Mouse (Mus musculus) left cerebral cortex, adult 18-20 months (tissue): ENCODE measurements around the gene Snap47. TPM values are rescaled to one million over a fixed set of nuclear protein-coding genes. Genes with fewer than 3 reads are reported as not detected.

Experiments used
- DNase-seq, 2 experiments: peaks; one replicate each; pipeline ENCODE4 v3.0.0; 2021 to 2022; ENCODE audit warnings: low spot score in 2 of 2, mixed read lengths in 1 of 2
- total RNA-seq, 2 experiments: library from RNA; stranded (reverse); gene quantifications; 2 replicates each; pipeline ENCODE4 v1.2.3; 2021

Snap47 gene
- total RNA-seq, 2 experiments from 2014 or later = 396 to 405 TPM

- no peak for DNase-seq
Measured at GRCm38 (mm10) chr11:59423010-59423588, 27.9 kb downstream of the Snap47 start.

- no peak for DNase-seq
Measured at GRCm38 (mm10) chr11:59421967-59422366, 29.0 kb downstream of the Snap47 start.

- DNase-seq = no peak
Measured at GRCm38 (mm10) chr11:59421436-59421835, 29.6 kb downstream of the Snap47 start.

- no peak for DNase-seq
Measured at GRCm38 (mm10) chr11:59418708-59419107, 32.3 kb downstream of the Snap47 start.

- no peak for DNase-seq
Measured at GRCm38 (mm10) chr11:59412999-59413863, 37.8 kb downstream of the Snap47 start.

- DNase-seq = no peak
Measured at GRCm38 (mm10) chr11:59412058-59412457, 38.9 kb downstream of the Snap47 start.

- no peak for DNase-seq
Measured at GRCm38 (mm10) chr11:59410851-59411250, 40.1 kb downstream of the Snap47 start.

GRCm38 (mm10) chr11:59405761-59406160, 45.2 kb downstream of the Snap47 start:
- DNase-seq = no peak

- DNase-seq = no peak
Measured at GRCm38 (mm10) chr11:59400876-59401275, 50.1 kb downstream of the Snap47 start.

GRCm38 (mm10) chr11:59399830-59400229, 51.2 kb downstream of the Snap47 start:
- no peak for DNase-seq

- DNase-seq = no peak
Measured at GRCm38 (mm10) chr11:59397536-59398371, 53.2 kb downstream of the Snap47 start.

GRCm38 (mm10) chr11:59394451-59394850, 56.5 kb downstream of the Snap47 start:
- DNase-seq = no peak

- DNase-seq = no peak
Measured at GRCm38 (mm10) chr11:59393591-59393990, 57.4 kb downstream of the Snap47 start.

- no peak for DNase-seq
Measured at GRCm38 (mm10) chr11:59392300-59392699, 58.7 kb downstream of the Snap47 start.

- DNase-seq = no peak
Measured at GRCm38 (mm10) chr11:59390470-59390869, 60.5 kb downstream of the Snap47 start.

- DNase-seq = no peak
Measured at GRCm38 (mm10) chr11:59389617-59390016, 61.4 kb downstream of the Snap47 start.

- no peak for DNase-seq
Measured at GRCm38 (mm10) chr11:59388806-59389205, 62.2 kb downstream of the Snap47 start.

- no peak for DNase-seq
Measured at GRCm38 (mm10) chr11:59387471-59387870, 63.5 kb downstream of the Snap47 start.

- no peak for DNase-seq
Measured at GRCm38 (mm10) chr11:59385123-59385522, 65.9 kb downstream of the Snap47 start.

- no peak for DNase-seq
Measured at GRCm38 (mm10) chr11:59384441-59384959, 66.5 kb downstream of the Snap47 start.

- DNase-seq = no peak
Measured at GRCm38 (mm10) chr11:59379547-59379946, 71.4 kb downstream of the Snap47 start.
